In the genomic region with DNA sequence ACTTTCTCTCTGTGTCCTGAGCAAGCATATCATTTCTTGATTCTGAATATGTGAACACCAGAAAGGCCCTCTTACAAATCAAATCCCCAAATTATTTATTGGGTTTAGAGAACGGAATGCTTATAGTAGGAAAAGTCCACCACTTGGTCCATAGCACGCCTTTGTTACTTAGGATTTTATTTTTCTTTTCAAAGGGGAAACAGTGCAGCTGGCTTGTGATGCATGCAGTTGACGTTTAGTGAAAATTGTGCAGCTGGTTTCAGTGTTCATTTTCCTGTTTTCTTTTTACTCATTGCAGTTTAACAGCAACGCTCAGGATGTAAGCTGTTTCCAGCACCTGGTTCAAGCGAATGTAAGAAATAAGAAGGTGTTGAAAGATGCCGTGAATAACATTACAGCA, we compare ENCODE assay signal across 22 mouse cellular contexts.
A peak's percentile ranks its signal among the peaks of the same experiment; 100 is the strongest.
DNase-seq lines count a peak whose midpoint lies in the region; ATAC-seq and TF ChIP-seq lines count a peak whose summit lies in the region.
"Had no signal": no experiment of that assay in that cellular context is flagged by ENCODE, and none has a peak within 500 bp of the region (broad histone marks: within the 10 kb centered on the region; RNA-seq: fewer than 3 reads in every experiment).

No protein-coding gene starts in this region.

- H3K27ac ChIP-seq in kidney, embryonic 15.5 days: peak overlapping the region; percentile 58
- peak overlapping the region; percentile 61; the same call in 1 of the 2 replicates for H3K27ac ChIP-seq in kidney, embryonic 16.5 days (ENCODE audit: low read length)
- no peak overlapping the region for H3K27ac ChIP-seq in kidney, postnatal 0 days
- no peak overlapping the region for H3K27ac ChIP-seq in CH12.LX (ENCODE audit: insufficient read depth, low read depth)

- dilution Hi-C loops in CH12.LX (cut with MboI; ENCODE audit: extremely low pct_ligation_motif_present, extremely low pct_unique_long_range_greater_than_20kb, low sequenced_read_pairs): no loop called here

- H3K9me3 ChIP-seq in kidney, embryonic 15.5 days (replicated peaks): no peaks in the 10 kb centered on the region
- no peaks in the 10 kb centered on the region for H3K9me3 ChIP-seq in kidney, embryonic 16.5 days (ENCODE audit: low read length)
- H3K9me3 ChIP-seq in kidney, postnatal 0 days (replicated peaks; ENCODE audit: low read length): no peaks in the 10 kb centered on the region
- peaks cover 2% of the 10 kb centered on the region for H3K9me3 ChIP-seq in CH12.LX (replicated peaks; ENCODE audit: low read length)
- H3K9me3 ChIP-seq: G1E had no signal

- no peak overlapping the region for H3K4me3 ChIP-seq in kidney, embryonic 15.5 days (replicated peaks)
- no peak overlapping the region for H3K4me3 ChIP-seq in kidney, embryonic 16.5 days (ENCODE audit: low read length)
- H3K4me3 ChIP-seq in kidney, postnatal 0 days (replicated peaks; ENCODE audit: low read depth, low read length): no peak overlapping the region
- no peak overlapping the region for H3K4me3 ChIP-seq in CH12.LX (replicated peaks in 1 of 3; ENCODE audit: low read depth in 2 of 3, low read length in 2 of 3, poor library complexity in 1 of 3)

- H3K36me3 ChIP-seq in kidney, embryonic 15.5 days: no peaks in the 10 kb centered on the region
- H3K36me3 ChIP-seq in kidney, embryonic 16.5 days (ENCODE audit: insufficient read depth, low read length): 0 out of 2 replicates have a peak, but pooled peaks cover 3% of the 10 kb centered on the region
- no peaks in the 10 kb centered on the region for H3K36me3 ChIP-seq in kidney, postnatal 0 days (ENCODE audit: insufficient read depth, low read length)
- H3K36me3 ChIP-seq in CH12.LX (replicated peaks in 1 of 2; ENCODE audit: control insufficient read depth in 1 of 2, insufficient read depth in 1 of 2, low read length in 1 of 2): no peaks in the 10 kb centered on the region
- H3K36me3 ChIP-seq: G1E had no signal

- no peak for TF ChIP-seq CTCF in kidney, postnatal 0 days (IDR thresholded peaks at IDR 0.05; ENCODE audit: low read depth)
- no peak for TF ChIP-seq CTCF in CH12.LX (conservative IDR thresholded peaks at IDR 0.05 in 1 of 2, IDR thresholded peaks at IDR 0.05 in 1 of 2; ENCODE audit: low read depth in 2 of 2, low read length in 2 of 2)

- no peak for TF ChIP-seq POLR2A in CH12.LX (IDR thresholded peaks at IDR 0.05; ENCODE audit: low read depth, low read length)

- no peaks in the 10 kb centered on the region for H3K79me2 ChIP-seq in CH12.LX (replicated peaks; ENCODE audit: control insufficient read depth, extremely low read depth, insufficient read depth, poor library complexity, severe bottlenecking)

- no peaks in the 10 kb centered on the region for H3K27me3 ChIP-seq in kidney, embryonic 15.5 days
- H3K27me3 ChIP-seq in kidney, embryonic 16.5 days (ENCODE audit: insufficient read depth, low read length): no peaks in the 10 kb centered on the region
- H3K27me3 ChIP-seq in kidney, postnatal 0 days (ENCODE audit: insufficient read depth, low read length): no peaks in the 10 kb centered on the region
- no peaks in the 10 kb centered on the region for H3K27me3 ChIP-seq in CH12.LX (replicated peaks)
- H3K27me3 ChIP-seq: Patski had no signal

- DNase-seq in kidney, adult 18-20 months: no peak
- DNase-seq in kidney, adult 8-10 months: no peak
- DNase-seq in kidney, postnatal 0 days (ENCODE audit: low spot score): peak; percentile 85
- DNase-seq in kidney, adult 11 months: no peak
- no peak for DNase-seq in CH12.LX (ENCODE audit: extremely low read depth)
- DNase-seq in gastrocnemius, adult 18-20 months (ENCODE audit: low spot score): no peak
- DNase-seq: adrenal gland, adult 2 months; adrenal gland, adult 8-10 months; adrenal gland, postnatal 10 days; adrenal gland, postnatal 14 days; adrenal gland, postnatal 25 days; adrenal gland, postnatal 36 days; B cell, adult 2 months; cerebellum, adult 11 months; cerebellum, adult 11-12 months; cerebellum, adult 18-20 months had no signal

- no peak for TF ChIP-seq RAD21 in CH12.LX (IDR thresholded peaks at IDR 0.05; ENCODE audit: low read depth, low read length)

- in situ Hi-C loops in CH12.LX (cut with MboI; ENCODE audit: low pct_ligation_motif_present, low pct_unique_long_range_greater_than_20kb, low sequenced_read_pairs): loop anchor here (10.0 kb wide), 1 partner anchor 565 kb away; no protein-coding TSS in a partner anchor

- no peak overlapping the region for H3K9ac ChIP-seq in kidney, embryonic 15.5 days
- no peak overlapping the region for H3K9ac ChIP-seq in kidney, embryonic 16.5 days (replicated peaks; ENCODE audit: low read length)
- H3K9ac ChIP-seq in kidney, postnatal 0 days (ENCODE audit: low read depth, low read length): no peak overlapping the region
- no peak overlapping the region for H3K9ac ChIP-seq in CH12.LX (ENCODE audit: insufficient read depth, low read depth)

- no peak for ATAC-seq in kidney, embryonic 15.5 days (replicated peaks; ENCODE audit: low FRiP score)
- ATAC-seq in kidney, embryonic 16.5 days (ENCODE audit: low FRiP score, low TSS enrichment): no peak
- no peak for ATAC-seq in kidney, postnatal 0 days (replicated peaks; ENCODE audit: low FRiP score, low read depth)
- ATAC-seq: activated CD4-positive, CD25-positive, alpha-beta regulatory T cell, adult 4 months; CD4-positive, CD25-positive, alpha-beta regulatory T cell, adult 4 months; Patski had no signal

- no peak overlapping the region for H3K4me2 ChIP-seq in kidney, embryonic 15.5 days
- H3K4me2 ChIP-seq in kidney, embryonic 16.5 days (replicated peaks; ENCODE audit: low read depth, low read length): no peak overlapping the region
- no peak overlapping the region for H3K4me2 ChIP-seq in kidney, postnatal 0 days (ENCODE audit: low read length)
- H3K4me2 ChIP-seq in CH12.LX (ENCODE audit: insufficient read depth, low read depth, poor library complexity, severe bottlenecking): no peak overlapping the region

- WGBS in kidney, embryonic 15.5 days: 59% methylated on average over 6 of the region's 6 CpGs
- 56% methylated on average over 6 of the region's 6 CpGs for WGBS in kidney, embryonic 16.5 days
- WGBS in kidney, postnatal 0 days: 61% methylated on average over 6 of the region's 6 CpGs

- TF ChIP-seq EP300 in CH12.LX (IDR thresholded peaks at IDR 0.05; ENCODE audit: low read length): peak; percentile 70

- H3K4me1 ChIP-seq in kidney, embryonic 15.5 days: no peaks in the 10 kb centered on the region
- peaks cover 2% of the 10 kb centered on the region; the same call in 1 of the 2 replicates for H3K4me1 ChIP-seq in kidney, embryonic 16.5 days (ENCODE audit: insufficient read depth, low read length)
- H3K4me1 ChIP-seq in kidney, postnatal 0 days (replicated peaks; ENCODE audit: insufficient read depth, low read length): no peaks in the 10 kb centered on the region
- H3K4me1 ChIP-seq in CH12.LX (ENCODE audit: control insufficient read depth in 1 of 2, insufficient read depth in 2 of 2): peaks cover 0 to 6% of the 10 kb centered on the region in 2 experiments; a peak in 2 of 4 replicates

TF ChIP-seq in CH12.LX, 34 proteins besides CTCF, POLR2A, EP300 and RAD21:
- TF ChIP-seq TCF12 (IDR thresholded peaks at IDR 0.05; ENCODE audit: low read depth, low read length): peak; percentile 64
- peak; percentile 57; the same call in 1 of the 2 replicates for TF ChIP-seq IRF4 (IDR thresholded peaks at IDR 0.05; ENCODE audit: low read depth, low read length)
- TF ChIP-seq BHLHE40 (IDR thresholded peaks at IDR 0.05; ENCODE audit: low read depth, low read length): peak; percentile 24; the same call in 1 of the 2 replicates
- no peak for TF ChIP-seq ZKSCAN1 (IDR thresholded peaks at IDR 0.05; ENCODE audit: borderline replicate concordance, low read depth, low read length)
- peak; percentile 44; the same call in 1 of the 2 replicates for TF ChIP-seq SIN3A (IDR thresholded peaks at IDR 0.05; ENCODE audit: low read length)

Comparison
In these comparisons a context has a peak if more than half of its experiments do, and no peak if none do; other contexts are left out.
1. H3K27ac ChIP-seq: peak in kidney, embryonic 15.5 days (single experiment) and kidney, embryonic 16.5 days (single experiment); none in kidney, postnatal 0 days (single experiment) and CH12.LX (single experiment).